Mouse (Mus musculus): ENCODE measurements around the gene Epo.

DNA sequence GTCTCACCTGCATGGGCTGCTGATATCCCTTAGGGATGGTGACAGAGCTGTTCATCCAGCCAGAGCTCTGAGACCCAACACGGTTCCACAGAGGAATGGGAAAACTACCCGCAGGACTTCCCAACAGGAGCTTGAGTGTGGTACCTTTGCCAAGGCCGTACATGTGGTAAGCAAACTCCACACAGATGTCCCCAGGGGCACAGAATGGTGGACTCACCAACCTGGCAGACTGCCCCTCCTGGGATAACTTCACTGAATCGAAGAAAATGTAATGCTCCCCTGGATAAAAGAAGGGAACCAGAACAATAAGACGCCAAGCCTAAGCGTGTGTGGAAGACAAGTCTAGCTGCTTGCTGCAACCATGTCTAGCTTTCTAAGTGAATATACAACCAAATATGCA, 66.1 kb downstream of the Epo start:
- TF ChIP-seq POLR2A (IDR thresholded peaks at IDR 0.05; ENCODE audit: low read depth, low read length) (no peak), CTCF (IDR thresholded peaks at IDR 0.05; ENCODE audit: extremely low read depth, insufficient read length, insufficient replicate concordance, low read depth, low read length) (no peak)

All from small intestine, adult 2 months (tissue).